Comparison of ENCODE assay signal across 20 mouse cellular contexts in the genomic region with DNA sequence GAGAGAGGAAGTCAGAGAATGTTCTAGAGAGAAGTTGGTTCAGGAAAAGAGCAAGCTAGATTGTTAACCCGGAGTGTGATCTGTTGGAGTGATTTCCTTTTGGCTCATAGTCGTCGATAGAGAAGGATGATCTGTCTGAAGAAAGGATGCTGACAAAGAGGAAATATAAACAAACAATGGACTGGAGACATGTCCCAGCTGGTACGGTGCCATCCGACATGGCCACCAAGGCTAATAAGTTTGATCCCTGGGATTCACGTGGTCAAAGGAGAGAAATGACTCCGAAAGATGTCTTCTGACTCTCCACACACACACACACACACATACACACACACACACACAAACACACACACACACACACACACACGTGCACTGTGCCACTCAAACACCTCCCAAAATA.
"Had no signal": no experiment of that assay in that cellular context is flagged by ENCODE, and none has a peak within 500 bp of the region (broad histone marks: within the 10 kb centered on the region; RNA-seq: fewer than 3 reads in every experiment).

No protein-coding gene starts in this region.

- H3K4me2 ChIP-seq: liver, embryonic 11.5 days; liver, embryonic 13.5 days; liver, embryonic 15.5 days; midbrain, embryonic 12.5 days; neural tube, embryonic 13.5 days; neural tube, embryonic 15.5 days had no signal

- H3K27ac ChIP-seq: liver, embryonic 13.5 days; liver, embryonic 15.5 days; midbrain, embryonic 10.5 days; midbrain, embryonic 12.5 days; neural tube, embryonic 13.5 days; neural tube, embryonic 15.5 days had no signal

- H3K9ac ChIP-seq: liver, embryonic 13.5 days; liver, embryonic 15.5 days; liver, postnatal 0 days; midbrain, embryonic 12.5 days; neural tube, embryonic 13.5 days; neural tube, embryonic 15.5 days had no signal

- H3K4me1 ChIP-seq: liver, embryonic 13.5 days; liver, embryonic 15.5 days; midbrain, embryonic 12.5 days had no signal

- H3K4me3 ChIP-seq: liver, embryonic 13.5 days; liver, embryonic 15.5 days; midbrain, embryonic 10.5 days; midbrain, embryonic 12.5 days; myocyte; neural tube, embryonic 13.5 days; neural tube, embryonic 15.5 days had no signal

- H3K36me3 ChIP-seq: liver, embryonic 13.5 days; liver, embryonic 15.5 days; neural tube, embryonic 15.5 days had no signal

- DNase-seq: liver; liver, embryonic 13.5 days; liver, postnatal 0 days; midbrain, embryonic 14.5 days; retina, postnatal 1 day; right cerebral cortex, adult 18-20 months; right cerebral cortex, postnatal 25 days; right cerebral cortex, postnatal 4 days; spleen, adult 18-20 months; thymus, adult 18-20 months; thymus, postnatal 14 days; thymus, postnatal 36 days had no signal

- H3K9me3 ChIP-seq: liver, embryonic 13.5 days; liver, embryonic 15.5 days; midbrain, embryonic 10.5 days; midbrain, embryonic 12.5 days; neural tube, embryonic 13.5 days; neural tube, embryonic 15.5 days had no signal

- H3K27me3 ChIP-seq: liver, embryonic 13.5 days; liver, embryonic 15.5 days; midbrain, embryonic 12.5 days; neural tube, embryonic 13.5 days; neural tube, embryonic 15.5 days had no signal

- ATAC-seq: liver, postnatal 0 days; midbrain, embryonic 16.5 days had no signal
